ENCODE assay signal across 22 mouse cellular contexts in the genomic region with DNA sequence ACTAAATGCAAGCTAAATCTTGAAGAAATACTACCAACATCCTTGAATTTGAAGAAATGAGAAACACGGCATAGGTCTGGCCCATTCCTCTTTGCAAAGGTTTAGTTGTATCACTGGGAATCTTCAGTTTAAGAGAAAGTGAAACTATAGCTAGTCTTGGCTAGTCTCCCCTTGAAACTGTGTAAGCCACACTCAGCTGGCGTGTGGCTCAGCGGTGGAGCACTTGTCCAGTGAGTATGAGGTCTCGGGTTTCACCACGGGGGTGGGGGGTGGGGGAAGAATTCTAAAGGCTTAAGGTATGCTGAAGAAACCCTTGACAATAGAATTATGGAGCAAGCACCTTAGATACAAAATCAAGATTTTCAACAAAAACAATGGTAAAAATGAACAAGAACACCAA. TPM values are rescaled to one million over a fixed set of nuclear protein-coding genes. Genes with fewer than 3 reads are reported as not detected.
DNase-seq lines count a peak whose midpoint lies in the region; ATAC-seq and TF ChIP-seq lines count a peak whose summit lies in the region.
"Had no signal": no experiment of that assay in that cellular context is flagged by ENCODE, and none has a peak within 500 bp of the region (broad histone marks: within the 10 kb centered on the region; RNA-seq: fewer than 3 reads in every experiment).

No protein-coding gene starts in this region.

- no peak overlapping the region for H3K27ac ChIP-seq in gastrocnemius, adult 2 months
- H3K27ac ChIP-seq in embryonic facial prominence, embryonic 14.5 days (replicated peaks; ENCODE audit: low read depth, low read length): no peak overlapping the region
- H3K27ac ChIP-seq: forebrain, embryonic 12.5 days; heart, embryonic 10.5 days; intestine, embryonic 15.5 days had no signal

- no peak overlapping the region for H3K9ac ChIP-seq in embryonic facial prominence, embryonic 14.5 days (ENCODE audit: low read depth, low read length)
- H3K9ac ChIP-seq: embryonic facial prominence, embryonic 12.5 days; forebrain, embryonic 12.5 days; hindbrain, embryonic 14.5 days; intestine, embryonic 15.5 days had no signal

- no peak overlapping the region for H3K4me2 ChIP-seq in embryonic facial prominence, embryonic 14.5 days (ENCODE audit: low read depth, low read length)
- H3K4me2 ChIP-seq: embryonic facial prominence, embryonic 12.5 days; forebrain, embryonic 12.5 days; hindbrain, embryonic 14.5 days; intestine, embryonic 15.5 days had no signal

- peaks cover 7% of the 10 kb centered on the region; the same call in 1 of the 2 replicates for H3K4me1 ChIP-seq in embryonic facial prominence, embryonic 14.5 days (ENCODE audit: control insufficient read depth, insufficient read depth, low read length)

- H3K9me3 ChIP-seq in embryonic facial prominence, embryonic 14.5 days (ENCODE audit: control insufficient read depth, low read length): 0 out of 2 replicates have a peak, but pooled peaks cover 4% of the 10 kb centered on the region
- H3K9me3 ChIP-seq: embryonic facial prominence, embryonic 12.5 days; forebrain, embryonic 12.5 days; heart, embryonic 10.5 days; intestine, embryonic 15.5 days had no signal

- 23% methylated on average over 5 of the region's 5 CpGs for WGBS in embryonic facial prominence, embryonic 14.5 days

- no peak for DNase-seq in gastrocnemius, adult 2 months
- no peak for DNase-seq in gastrocnemius, postnatal 25 days
- peak; percentile 7 for DNase-seq in R1 (ENCODE audit: low read depth, low spot score)
- peak; percentile 29 for DNase-seq in embryonic facial prominence, embryonic 14.5 days (ENCODE audit: low spot score)
- no peak for DNase-seq in urinary bladder, adult 2 months (ENCODE audit: low spot score)
- no peak for DNase-seq in cerebellum, postnatal 14 days
- DNase-seq in lung, postnatal 25 days (ENCODE audit: low spot score): no peak
- DNase-seq in right cerebral cortex, adult 18-20 months: no peak
- DNase-seq: adrenal gland, postnatal 10 days; B cell, adult 2 months; cerebellum, adult 11 months; cerebellum, adult 8-10 months; cerebellum, postnatal 25 days; gastrocnemius, postnatal 14 days; kidney, adult 18-20 months had no signal

- intact Hi-C loops in gastrocnemius, adult 2 months (cut with DNase I): no loop called here

- peak overlapping the region; percentile 42 for H3K4me3 ChIP-seq in gastrocnemius, adult 2 months
- no peak overlapping the region for H3K4me3 ChIP-seq in embryonic facial prominence, embryonic 14.5 days (ENCODE audit: low read depth, low read length)
- H3K4me3 ChIP-seq: embryonic facial prominence, embryonic 12.5 days; forebrain, embryonic 12.5 days; heart, embryonic 10.5 days; intestine, embryonic 15.5 days had no signal

- no peaks in the 10 kb centered on the region for H3K36me3 ChIP-seq in embryonic facial prominence, embryonic 14.5 days (ENCODE audit: control insufficient read depth, insufficient read depth, low read length)
- H3K36me3 ChIP-seq: embryonic facial prominence, embryonic 12.5 days; forebrain, embryonic 12.5 days; heart, embryonic 10.5 days; intestine, embryonic 15.5 days had no signal

- TF ChIP-seq CTCF in gastrocnemius, adult 2 months (IDR thresholded peaks at IDR 0.05): no peak

- no peak for ATAC-seq in embryonic facial prominence, embryonic 14.5 days (ENCODE audit: low read depth)
- ATAC-seq: CD4-positive, CD25-positive, alpha-beta regulatory T cell, adult 4 months; intestine, embryonic 15.5 days; Patski had no signal

- no peaks in the 10 kb centered on the region for H3K27me3 ChIP-seq in embryonic facial prominence, embryonic 14.5 days (replicated peaks; ENCODE audit: control insufficient read depth, insufficient read depth, low read length)
- H3K27me3 ChIP-seq: embryonic facial prominence, embryonic 12.5 days had no signal

RNA-seq across cellular contexts. Expression of gene Kif26b, which starts 5.8 kb away (rescaled TPM):
- total RNA-seq in gastrocnemius, adult 2 months (2021): 1 to 10 TPM; 1.9 to 3.5 TPM
- total RNA-seq in gastrocnemius, postnatal 25 days (2021): 1 to 10 TPM; 1.4 to 2.9 TPM
- polyA plus RNA-seq in embryonic facial prominence, embryonic 14.5 days (2014; fragmentation: Nextera tagmentation; extraction: Ambion mirVana): 8.1 and 10.4 TPM in 2 replicates
- polyA plus RNA-seq in urinary bladder, adult 2 months (2012; rRNA removed): 1.4 and 2.0 TPM in 2 replicates

Comparison
In these comparisons a context has a peak if more than half of its experiments do, and no peak if none do; other contexts are left out.
1. DNase-seq: peak in R1 (single experiment) and embryonic facial prominence, embryonic 14.5 days (single experiment); none in gastrocnemius, adult 2 months (single experiment), gastrocnemius, postnatal 25 days (single experiment), urinary bladder, adult 2 months (single experiment), cerebellum, postnatal 14 days (0 of 2), lung, postnatal 25 days (single experiment) and right cerebral cortex, adult 18-20 months (single experiment).